Mouse (Mus musculus) ES-Bruce4 (cell line): ENCODE measurements around the gene Cgnl1.

Experiments used
- CTCF ChIP-seq: IDR thresholded peaks from one replicate; pipeline ENCODE4 v1.8.1; 2011; ENCODE audit warnings: low read depth, low read length
- EP300 ChIP-seq: IDR thresholded peaks from 2 replicates; pipeline ENCODE4 v1.6.1; 2011; ENCODE audit warnings: low read depth, low read length; ENCODE audit not compliant: insufficient read depth

DNA sequence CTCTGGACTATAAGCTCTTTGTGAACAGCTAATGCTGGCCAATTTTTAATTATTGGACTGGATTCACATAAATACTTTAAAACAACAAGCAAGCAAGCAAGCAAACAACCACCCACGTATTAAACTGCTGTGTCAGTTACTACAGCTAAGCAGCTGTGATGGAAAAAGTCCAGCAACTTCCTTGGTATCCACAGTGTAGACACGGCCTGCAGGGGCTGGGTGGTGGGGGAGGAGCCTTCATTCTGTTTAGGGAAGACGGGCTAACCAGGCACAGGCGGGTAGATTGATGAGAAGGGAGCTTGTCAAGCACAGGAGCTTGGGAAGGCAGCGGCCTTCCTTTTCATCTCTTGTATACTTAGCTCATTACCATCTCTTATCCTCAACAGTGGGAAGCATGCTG is 96.9 kb downstream of the Cgnl1 start:
- TF ChIP-seq CTCF, result no peak
- TF ChIP-seq EP300, result no peak
